Mouse (Mus musculus): ENCODE measurements around the gene Mpo.

Gene Mpo

DNA sequence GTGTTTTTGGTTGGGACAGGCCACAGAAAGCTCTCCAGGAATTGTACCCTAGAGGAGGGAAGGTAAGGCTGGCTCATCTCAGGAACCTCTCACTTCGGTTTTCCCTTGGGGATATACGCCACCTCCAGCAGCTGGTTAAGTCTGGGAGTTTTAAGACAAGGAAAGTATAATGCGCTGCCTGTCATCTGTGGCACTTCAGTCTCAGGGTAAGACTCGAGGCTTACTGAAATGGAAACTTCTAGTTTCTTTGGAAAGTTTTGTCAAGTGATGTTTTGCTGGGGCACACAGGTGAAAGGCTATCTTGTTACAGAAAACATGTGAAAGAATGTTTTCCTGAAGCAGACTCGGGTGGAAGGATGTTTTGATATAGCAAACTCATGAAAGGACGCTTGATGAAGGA lies 14.1 kb downstream of the Mpo start:
- no peak for DNase-seq

DNA sequence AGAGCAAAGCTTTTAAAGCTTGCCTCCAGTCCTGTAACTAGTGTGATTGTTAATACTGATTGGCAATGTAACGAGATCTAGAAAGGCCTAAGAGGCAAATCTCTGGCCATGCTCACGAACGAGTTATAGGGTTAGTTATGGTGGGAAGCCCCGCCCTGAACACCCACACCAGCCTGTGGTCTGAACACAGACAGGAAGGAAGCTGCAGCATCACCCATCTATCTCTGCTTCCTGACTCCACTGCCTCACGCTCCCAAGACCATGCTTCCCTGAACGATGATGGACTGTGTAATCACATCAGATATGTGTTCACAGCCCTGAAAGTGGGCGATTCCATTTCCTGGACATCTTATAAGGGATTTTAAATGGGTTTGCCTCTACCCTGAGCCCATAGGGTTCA lies 14.9 kb downstream of the Mpo start:
- DNase-seq, result no peak

DNA sequence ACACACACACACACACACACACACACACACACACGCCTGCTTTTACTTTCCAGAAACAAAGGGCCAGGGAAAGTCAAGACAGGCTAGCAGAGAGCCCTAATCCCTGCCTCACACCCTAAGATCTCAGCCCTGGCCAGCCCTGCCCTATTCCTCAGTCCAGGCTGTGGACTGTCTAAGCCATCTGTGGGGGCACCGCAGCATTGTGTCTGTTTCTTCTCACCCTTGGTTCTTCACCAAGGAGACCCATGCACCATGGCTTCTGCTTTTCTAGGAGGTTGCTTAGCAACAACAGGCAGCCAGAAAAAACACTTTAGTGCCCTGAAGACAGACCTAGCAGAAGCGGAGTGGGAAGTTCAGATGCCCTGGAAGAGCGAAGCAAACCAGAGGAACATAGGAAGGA lies 18.0 kb downstream of the Mpo start:
- no peak for DNase-seq

DNA sequence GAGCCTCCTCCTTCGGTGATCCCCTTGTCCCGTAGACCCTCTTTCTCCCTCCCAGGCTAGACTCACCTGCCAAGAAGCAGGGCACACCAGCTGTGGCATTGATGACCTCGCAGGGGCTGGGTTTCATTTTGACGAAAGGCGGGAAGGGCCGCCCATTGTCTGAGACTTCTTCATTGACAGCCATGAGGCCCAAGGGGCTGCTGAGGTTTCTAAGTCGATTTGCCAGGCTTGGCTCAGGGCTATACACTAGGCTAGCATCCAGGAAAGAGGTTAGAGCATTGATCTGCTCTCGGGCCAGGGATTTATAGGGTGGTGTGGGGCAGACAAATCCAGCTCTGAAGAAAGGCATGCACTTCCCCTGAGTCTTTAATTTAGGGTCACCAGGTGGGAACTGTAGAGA lies 21.4 kb downstream of the Mpo start:
- DNase-seq, result no peak

DNA sequence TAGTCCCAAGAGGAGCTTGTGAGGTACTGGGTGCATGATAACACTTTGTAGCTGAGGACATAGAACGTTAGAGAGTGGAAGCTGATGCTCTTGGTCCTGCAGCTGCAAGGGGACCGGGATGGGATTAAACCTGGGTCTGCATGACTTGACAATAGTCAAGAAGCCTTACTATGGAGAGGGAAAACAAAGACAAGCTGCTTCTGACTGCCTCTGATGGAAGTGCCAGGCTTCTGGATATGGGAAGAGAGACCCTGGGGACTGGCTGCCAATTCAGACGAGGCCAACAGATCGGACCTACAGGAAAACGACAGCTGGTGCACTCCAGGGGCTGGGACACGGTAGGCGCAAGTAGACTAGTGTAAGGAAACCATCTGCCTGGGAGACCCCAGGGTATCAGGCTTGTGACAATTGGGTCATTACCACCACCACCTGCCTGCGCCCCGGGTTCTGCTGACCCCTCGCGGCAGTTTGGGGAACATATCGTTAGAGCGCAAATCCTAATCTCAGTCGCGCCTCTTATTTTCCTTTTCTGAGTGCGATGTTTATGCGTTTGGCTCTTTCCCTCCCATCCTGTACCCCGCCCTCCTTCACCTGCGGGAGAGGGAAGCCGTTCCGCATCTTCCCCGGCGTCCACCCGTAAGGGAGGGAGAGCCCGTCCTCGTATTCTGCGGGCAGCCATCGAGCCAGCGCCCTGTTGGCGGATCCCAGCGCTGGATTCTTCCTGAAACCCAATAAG lies 23.5 kb downstream of the Mpo start:
- DNase-seq, result peak; percentile 52

DNA sequence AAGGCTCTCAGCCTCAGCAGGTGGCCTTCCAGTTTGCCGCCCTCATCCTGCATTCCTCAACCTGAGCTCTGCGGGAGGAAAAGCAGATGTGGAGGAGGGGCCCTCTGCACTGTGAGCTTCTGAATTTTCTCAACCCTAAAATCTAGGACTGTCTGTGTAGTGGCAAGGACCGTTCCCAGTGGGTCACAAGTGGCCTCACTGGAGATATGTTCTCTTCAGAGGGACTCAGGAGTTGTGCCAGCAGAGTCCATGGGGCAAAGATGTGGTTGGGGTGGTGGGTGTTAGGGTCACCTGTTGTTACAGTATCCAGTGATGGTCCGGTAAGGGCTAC lies 24.0 kb downstream of the Mpo start:
- DNase-seq, result no peak

DNA sequence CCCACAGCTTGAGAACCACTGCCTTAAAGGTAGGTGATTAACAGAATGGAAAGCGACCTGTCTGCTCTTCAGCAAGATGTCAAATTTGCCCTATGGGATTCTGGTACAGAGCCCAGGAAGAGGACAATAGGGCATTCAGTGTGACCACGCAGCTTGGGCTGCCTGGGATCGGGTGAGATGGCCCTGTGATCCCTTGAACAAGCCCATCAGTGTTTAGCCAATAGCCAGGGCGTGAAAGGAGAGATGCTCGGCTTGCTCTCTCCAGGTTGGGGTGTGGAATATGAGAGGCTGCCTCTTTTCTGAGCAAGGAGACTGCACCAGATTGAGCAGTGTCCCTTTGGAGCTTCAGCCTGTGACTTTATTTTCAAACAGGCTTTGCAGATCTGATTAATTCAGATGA lies 28.1 kb downstream of the Mpo start:
- DNase-seq, result no peak

DNA sequence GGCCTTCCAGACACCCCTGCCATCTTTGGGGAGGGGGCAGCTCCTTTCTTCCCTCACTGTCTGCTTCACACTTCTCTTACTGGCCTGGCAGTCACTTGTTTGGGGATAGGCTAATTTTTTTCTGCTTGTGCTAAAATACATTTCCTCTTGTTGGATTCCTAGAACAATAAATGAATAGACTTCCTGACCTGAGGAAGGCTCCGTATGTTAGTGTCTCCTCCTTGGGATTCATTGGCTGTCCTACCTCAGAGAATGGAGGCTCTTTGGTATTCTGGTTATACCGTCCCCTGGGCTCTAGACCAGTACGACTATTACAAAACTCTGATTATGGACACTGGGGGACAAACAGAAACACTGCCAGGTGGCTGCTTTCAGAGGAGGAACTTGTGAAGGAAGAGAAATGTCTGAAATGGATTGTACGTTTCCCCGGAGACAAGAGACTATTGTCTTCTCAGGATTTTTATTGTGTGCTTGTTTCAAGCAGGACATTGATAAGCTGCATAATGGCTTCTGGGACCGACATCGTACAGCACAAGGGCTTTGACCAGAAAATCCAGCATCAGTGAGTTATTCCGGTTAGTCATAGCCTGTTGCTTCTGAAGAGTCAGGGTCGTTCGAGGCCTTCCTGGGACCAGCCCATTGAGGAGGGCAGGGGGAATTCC lies 35.0 kb downstream of the Mpo start, which contains the start of gene Lpo:
TSS of gene Lpo (minus strand) at position 51 of the 662 bp plus-strand sequence.
- no peak for DNase-seq

DNA sequence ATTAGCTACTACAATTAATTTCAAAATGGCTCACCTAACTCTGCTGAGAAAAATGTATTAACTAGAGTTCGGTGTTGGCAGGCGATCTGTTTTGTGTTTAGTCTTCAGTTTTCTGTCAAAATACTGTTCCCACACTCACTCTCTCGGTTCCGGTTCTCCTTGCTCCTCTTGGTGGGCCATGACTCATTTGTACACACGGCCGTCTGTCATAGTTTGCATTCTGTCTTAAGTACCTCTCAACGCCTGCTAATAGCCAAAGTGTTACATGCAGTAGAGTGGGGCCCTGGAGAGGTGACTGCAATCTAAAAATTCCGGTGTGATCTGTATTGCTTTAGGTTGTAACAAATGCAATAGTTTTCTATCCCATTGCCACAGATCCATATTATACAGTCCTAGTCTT lies 47.3 kb downstream of the Mpo start:
- DNase-seq, result no peak

DNA sequence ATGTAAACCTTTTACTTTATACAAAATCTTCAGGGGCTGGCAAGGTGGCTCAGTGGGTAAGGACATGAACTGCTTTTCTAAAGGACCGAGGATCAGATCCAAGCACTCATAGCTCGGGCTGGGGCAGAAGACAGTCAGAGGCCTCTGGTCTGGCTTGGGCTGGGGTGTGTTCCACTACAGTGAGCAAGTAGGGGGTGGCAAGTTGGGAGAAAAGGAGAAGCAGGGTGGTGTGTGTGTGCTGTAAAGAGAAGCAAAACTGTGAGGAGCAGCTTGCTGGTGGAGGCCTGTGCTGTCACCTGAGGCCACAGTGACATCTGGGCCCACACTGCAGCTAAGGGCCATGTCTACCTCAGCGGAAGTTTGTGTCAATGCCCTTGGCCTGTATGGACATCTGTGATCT lies 48.1 kb downstream of the Mpo start:
- no peak for DNase-seq

DNA sequence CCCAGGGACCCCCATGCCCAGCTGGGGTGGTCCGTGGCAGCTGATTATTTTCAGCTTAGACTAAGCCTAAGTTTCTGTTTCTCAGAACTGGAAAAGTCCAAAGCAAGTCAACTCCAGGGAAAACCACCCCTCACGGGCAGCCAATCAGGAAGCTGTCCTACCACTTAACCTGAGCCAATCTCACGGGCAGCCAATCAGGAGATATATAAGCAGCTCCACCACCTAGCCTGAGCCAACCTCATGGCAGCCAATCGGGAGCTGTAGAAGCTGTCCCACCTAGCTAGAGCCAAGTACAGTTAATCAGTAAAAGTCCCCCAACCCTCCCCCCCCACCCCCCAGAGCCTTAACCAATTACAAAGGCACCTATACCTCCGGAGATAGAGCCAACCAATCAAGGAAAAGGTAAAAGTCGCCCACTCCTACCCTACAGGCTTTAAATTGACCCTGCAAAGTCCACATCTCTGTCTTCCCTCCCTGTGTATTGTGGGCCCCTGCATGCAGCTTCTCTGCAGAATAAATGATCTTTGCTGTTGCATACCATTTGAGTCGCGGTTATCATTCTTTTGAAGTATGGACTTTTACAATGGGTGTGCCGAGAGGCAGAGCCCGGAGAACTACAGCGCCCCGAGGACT lies 53.7 kb downstream of the Mpo start:
- no peak for DNase-seq

DNA sequence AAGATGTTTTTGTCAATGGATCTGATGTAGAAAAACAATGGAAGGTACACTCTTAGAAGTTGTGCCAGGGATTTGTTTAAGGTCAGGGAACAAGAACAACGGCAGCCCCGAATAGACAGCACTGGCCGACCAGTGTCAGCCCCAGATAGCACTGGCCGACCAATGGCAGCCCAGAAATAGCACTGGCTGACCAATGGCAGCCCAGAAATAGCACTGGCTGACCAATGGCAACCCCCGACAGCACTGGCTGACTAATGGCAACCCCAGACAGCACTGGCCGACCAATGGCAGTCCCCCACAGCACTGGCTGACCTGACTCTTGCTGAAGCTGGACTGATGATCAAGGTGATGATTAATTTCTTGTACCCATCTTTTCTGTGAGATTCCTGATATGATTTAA lies 54.5 kb downstream of the Mpo start:
- no peak for DNase-seq

DNA sequence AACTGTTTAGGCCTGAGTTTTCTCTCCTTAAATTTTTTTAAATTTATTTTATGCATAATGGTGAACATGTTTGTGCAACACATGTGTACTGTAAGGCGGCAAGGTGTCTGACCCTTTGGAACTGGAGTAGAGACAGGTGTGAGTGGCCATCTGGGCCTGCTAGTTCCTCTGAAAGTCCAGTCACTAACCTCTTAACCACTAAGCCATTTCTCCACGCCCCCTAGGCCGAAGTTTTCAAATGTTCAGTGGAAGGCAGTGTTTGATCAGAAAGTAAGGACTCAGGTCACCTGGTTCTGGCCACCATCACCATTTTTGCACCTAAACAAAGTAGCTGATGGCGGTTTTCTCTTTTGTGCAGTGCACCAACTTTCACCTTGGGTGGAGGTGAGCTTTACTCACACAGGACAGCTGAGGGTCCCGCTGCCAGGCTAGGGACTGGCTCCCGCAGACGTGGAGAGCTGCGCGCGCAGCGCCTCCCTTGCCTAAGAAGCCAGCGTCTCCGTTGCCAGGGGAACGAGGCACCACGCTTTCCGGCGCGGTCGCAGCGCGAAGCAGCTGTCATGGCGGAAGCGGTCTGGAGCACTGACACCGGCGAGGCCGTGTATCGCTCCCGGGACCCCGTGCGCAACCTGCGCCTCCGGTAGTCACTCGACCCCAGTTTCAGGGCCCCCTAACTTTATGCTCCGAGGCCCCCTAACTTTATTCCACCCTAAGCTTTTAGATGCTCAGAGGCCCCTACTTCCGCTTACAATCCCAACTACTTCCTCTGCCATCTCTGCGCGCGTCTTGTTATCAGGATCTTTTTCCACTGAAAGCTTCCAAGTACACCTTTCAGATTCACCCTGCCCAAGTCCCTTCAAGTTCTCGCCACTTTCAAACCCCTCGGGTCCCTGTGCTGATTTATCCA lies 59.6 kb downstream of the Mpo start, which contains the start of gene Mks1:
TSS of gene Mks1 (plus strand) at position 526 of the 907 bp plus-strand sequence.
- DNase-seq, result peak; percentile 92

DNA sequence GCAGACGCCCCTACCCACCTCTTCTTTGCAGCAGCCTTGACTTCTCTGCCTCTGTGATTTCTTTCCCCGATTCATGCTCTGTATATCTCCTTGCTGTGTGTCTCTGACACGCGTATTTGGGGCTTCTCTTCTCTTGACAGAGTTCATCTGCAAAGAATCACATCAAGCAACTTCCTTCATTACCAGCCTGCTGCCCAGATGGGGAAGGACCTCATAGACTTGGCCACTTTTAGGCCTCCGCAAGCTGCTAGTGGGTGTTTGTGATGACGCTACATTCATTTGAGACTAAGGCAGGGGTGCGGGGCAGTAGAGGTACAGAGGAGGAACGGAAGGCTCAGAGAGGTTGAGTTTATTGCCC lies 60.2 kb downstream of the Mpo start:
- peak; percentile 34 for DNase-seq

All from right cerebral cortex, postnatal 25 days (tissue).